Mouse (Mus musculus) common myeloid progenitor, adult 5-6 weeks (primary cell): ENCODE results near the gene Pex10. TPM values are rescaled to one million over a fixed set of nuclear protein-coding genes. Genes with fewer than 3 reads are reported as not detected.
"Not testable (repeated sequence)": the region's sequence is repeated elsewhere in the genome, so short reads cannot be mapped to it uniquely, and the experiment has no call there.

ENCODE experiments used
- ATAC-seq: replicated peaks from 2 replicates; pipeline ENCODE4 v1.8.0; 2016; ENCODE audit warnings: low read depth, mild to moderate bottlenecking, moderate TSS enrichment, inconsistent platforms; ENCODE audit not compliant: poor library complexity, severe bottlenecking
- total RNA-seq: library from RNA; stranded (forward); fragments of 200-1000, 187-1606 nt; gene quantifications from 2 replicates; pipeline ENCODE4 v1.2.3, GENCODE M21; 2017

Pex10 gene
- total RNA-seq, 1 experiment from 2014 or later: 12.3 TPM

GRCm38 (mm10) chr4:155058325-155058724 is 8.5 kb upstream of the Pex10 start:
- ATAC-seq: no peak

- no peak for ATAC-seq
Observed at GRCm38 (mm10) chr4:155063895-155064294, 2.9 kb upstream of the Pex10 start.

GRCm38 (mm10) chr4:155064474-155064873 is 2.3 kb upstream of the Pex10 start:
- no peak for ATAC-seq

GRCm38 (mm10) chr4:155065970-155066833 is 614 bp upstream of the Pex10 start:
- ATAC-seq: peak; percentile 57

GRCm38 (mm10) chr4:155068357-155068972 is 1.6 kb downstream of the Pex10 start:
- no peak for ATAC-seq

- ATAC-seq: no peak
Observed at GRCm38 (mm10) chr4:155069191-155069590, 2.4 kb downstream of the Pex10 start.

- ATAC-seq: no peak
Observed at GRCm38 (mm10) chr4:155070199-155070598, 3.4 kb downstream of the Pex10 start.

GRCm38 (mm10) chr4:155070921-155071320 is 4.1 kb downstream of the Pex10 start:
- no peak for ATAC-seq

- ATAC-seq: no peak
Observed at GRCm38 (mm10) chr4:155074418-155074817, 7.6 kb downstream of the Pex10 start.

- ATAC-seq: no peak
Observed at GRCm38 (mm10) chr4:155075137-155075536, 8.3 kb downstream of the Pex10 start.

GRCm38 (mm10) chr4:155075813-155076212 is 9.0 kb downstream of the Pex10 start:
- ATAC-seq: no peak

- ATAC-seq: no peak
Observed at GRCm38 (mm10) chr4:155076677-155077076, 9.9 kb downstream of the Pex10 start.

- not testable (repeated sequence) for ATAC-seq
Observed at GRCm38 (mm10) chr4:155078808-155079207, 12.0 kb downstream of the Pex10 start.

GRCm38 (mm10) chr4:155079666-155080065 is 12.8 kb downstream of the Pex10 start:
- ATAC-seq: no peak

- ATAC-seq: no peak
Observed at GRCm38 (mm10) chr4:155083553-155083952, 16.7 kb downstream of the Pex10 start.

- no peak for ATAC-seq
Observed at GRCm38 (mm10) chr4:155084351-155084750, 17.5 kb downstream of the Pex10 start.

- peak; percentile 3; the same call in 1 of the 2 replicates for ATAC-seq
Observed at GRCm38 (mm10) chr4:155085206-155086107, 18.6 kb downstream of the Pex10 start.

- peak; percentile 99 for ATAC-seq
Observed at GRCm38 (mm10) chr4:155086108-155087024, 19.6 kb downstream of the Pex10 start, which contains the start of the genes Rer1 and Morn1. TSS of gene Rer1 (minus strand) at chr4:155086382. TSS of gene Morn1 (plus strand) at chr4:155086577.

GRCm38 (mm10) chr4:155089241-155089640 is 22.4 kb downstream of the Pex10 start:
- no peak for ATAC-seq
